Mouse (Mus musculus) liver, postnatal 0 days (tissue): ENCODE results near the gene Nol3.

Source experiments
- CTCF ChIP-seq: sonication (generic); IDR thresholded peaks from 2 replicates; pipeline ENCODE4 v1.5.1; 2016; ENCODE audit warnings: antibody characterized with exemption, low read depth
- EP300 ChIP-seq: IDR thresholded peaks from 2 replicates; pipeline ENCODE4 v1.6.1; 2016; ENCODE audit warnings: antibody characterized with exemption, low read depth, mild to moderate bottlenecking

DNA sequence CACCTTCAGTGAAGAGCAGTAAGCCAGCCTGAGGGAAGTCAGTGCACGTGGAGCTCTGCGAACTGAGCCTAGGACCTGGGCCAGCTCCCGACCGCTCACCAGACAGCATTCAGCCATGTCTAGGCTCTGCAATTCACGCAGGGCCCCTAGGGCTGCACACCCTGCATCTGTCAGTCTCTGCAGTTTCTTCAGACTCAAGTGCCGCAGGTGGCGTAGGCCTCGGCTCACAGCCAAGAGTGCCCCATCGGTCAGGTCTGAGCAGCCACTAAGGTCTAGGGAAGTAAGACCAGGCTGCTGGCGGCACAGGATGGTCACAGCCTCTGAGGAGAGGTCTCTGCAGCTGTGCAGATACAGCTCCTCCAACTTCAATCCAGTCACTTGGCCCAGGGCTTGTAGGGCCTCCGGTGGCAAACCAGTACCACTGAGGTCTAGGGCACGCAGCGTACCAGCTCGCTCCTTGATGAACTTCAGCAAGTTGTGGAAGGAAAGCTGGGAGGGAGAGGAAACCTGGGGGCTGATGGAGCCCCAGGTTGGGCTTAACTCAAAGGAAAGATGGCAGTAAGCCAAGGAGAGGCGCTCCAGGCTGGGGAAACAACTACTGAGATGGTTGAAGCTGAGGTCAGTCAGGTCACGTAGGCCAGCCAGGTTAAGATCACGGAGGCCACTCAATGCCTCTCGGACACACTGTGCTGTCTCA, 39.3 kb downstream of the Nol3 start:
- no peak for TF ChIP-seq EP300
- TF ChIP-seq CTCF, result no peak
